Mouse (Mus musculus): ENCODE measurements at regions not wholly inside any gene's neighbourhood (a gene's known extent, or its start where the extent isn't known, plus 50 kb on each side); places are given as distances from the start of the nearest gene placed in this dataset.

- DNase-seq, result no peak
Measured at GRCm38 (mm10) chr8:78877423-78877822, 56.5 kb upstream of the Lsm6 start.

GRCm38 (mm10) chr8:78889708-78890107 is 68.8 kb upstream of the Lsm6 start:
- no peak for DNase-seq

DNA sequence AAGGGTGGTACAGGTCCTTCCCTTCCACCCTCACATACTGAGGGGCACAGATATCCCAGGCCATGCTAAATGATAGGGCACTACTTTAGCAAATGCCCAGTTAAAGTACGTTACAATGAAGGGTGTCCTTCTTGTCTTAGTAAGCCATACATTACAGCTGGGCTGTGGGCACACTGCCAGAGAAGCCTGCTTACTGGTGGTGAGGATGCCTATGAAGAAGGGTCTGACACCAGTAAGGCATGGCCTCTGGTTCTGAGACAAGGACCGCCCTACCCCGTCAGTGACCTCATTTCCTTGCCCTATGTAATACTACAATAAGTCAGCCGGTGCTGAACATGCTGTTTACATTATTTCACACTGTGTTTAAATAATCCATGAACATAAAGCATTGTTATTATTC is 69.6 kb upstream of the Lsm6 start:
- no peak for DNase-seq

- peak; percentile 43 for DNase-seq
Measured at GRCm38 (mm10) chr8:78899887-78900286, 78.9 kb upstream of the Lsm6 start.

DNA sequence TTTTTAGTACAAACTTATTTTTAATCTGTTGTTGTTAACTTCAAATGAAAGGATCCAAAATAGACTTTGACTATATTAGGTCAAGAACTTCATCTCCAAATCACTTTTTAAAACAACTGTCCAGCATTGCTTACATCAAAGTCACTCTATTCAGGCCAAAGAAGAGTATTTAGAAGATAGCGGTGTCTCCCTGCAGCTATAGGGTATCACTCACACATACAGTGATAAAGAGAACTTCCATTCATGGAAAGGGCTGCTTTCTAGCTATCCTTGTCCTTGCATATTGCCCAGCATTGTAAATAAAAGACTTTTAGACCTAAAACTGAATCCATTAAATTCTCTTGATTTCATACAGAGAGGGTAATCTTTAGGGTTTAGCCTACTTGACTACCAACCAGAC is 82.1 kb upstream of the Lsm6 start:
- DNase-seq, result no peak

DNA sequence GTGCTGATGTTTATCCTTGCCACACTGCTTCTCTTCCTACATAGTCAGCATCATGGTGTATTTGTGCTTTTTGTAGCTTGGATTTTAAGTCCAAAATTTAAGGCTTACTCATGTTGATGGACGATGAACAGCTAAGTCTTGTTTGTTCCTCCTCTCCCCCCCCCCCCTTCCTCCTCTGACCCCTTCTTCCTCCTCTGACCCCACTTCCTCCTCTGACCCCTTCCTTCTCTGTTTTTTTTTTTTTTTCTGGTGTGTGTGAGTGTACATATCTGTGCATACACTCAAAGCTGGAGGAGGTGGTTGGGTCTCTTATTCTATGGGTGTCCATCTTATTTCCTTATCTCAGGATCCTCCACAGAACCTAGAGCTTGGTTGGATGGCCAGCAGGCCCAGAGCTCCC is 87.0 kb upstream of the Lsm6 start:
- DNase-seq, result no peak

- DNase-seq, result no peak
Measured at GRCm38 (mm10) chr8:78911288-78911873, 90.4 kb upstream of the Lsm6 start.

DNA sequence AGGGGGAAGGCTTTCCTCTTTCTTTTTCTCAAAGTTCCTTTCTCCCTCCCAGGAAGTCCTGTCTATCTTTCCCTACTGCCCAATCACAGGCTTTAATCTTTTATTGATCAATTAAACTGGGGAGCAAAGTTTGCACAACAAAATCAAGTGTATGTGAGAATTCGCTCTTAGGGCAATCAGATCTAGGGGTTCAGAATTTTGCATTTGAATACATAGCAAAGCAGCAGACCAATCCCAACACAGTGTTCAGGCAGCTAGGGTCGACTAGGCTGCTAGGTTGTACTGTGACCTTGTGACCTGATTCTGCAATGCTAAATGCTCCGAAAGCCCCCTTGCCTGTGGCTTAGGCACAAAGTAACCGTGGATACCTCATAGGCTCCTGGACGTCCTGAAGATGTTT is 91.5 kb upstream of the Lsm6 start:
- no peak for DNase-seq

DNA sequence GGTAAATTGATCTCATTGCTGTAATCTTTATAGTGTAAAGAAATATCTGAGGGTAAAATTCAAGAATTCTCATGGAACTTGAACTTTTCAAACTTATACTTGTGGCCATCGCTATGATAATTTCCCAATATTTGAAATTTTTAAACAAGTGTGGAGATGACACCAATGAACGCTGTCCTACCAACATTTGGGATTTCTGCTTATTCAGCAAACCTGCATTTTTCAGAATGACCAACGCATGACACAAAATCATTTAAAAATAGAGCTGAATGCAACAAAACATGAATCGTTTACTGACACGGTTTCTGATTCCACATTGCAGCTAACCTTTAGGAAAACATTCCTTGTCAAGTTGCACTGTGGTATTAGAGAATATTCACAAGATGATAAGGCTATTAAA is 92.9 kb upstream of the Lsm6 start:
- DNase-seq, result no peak

DNA sequence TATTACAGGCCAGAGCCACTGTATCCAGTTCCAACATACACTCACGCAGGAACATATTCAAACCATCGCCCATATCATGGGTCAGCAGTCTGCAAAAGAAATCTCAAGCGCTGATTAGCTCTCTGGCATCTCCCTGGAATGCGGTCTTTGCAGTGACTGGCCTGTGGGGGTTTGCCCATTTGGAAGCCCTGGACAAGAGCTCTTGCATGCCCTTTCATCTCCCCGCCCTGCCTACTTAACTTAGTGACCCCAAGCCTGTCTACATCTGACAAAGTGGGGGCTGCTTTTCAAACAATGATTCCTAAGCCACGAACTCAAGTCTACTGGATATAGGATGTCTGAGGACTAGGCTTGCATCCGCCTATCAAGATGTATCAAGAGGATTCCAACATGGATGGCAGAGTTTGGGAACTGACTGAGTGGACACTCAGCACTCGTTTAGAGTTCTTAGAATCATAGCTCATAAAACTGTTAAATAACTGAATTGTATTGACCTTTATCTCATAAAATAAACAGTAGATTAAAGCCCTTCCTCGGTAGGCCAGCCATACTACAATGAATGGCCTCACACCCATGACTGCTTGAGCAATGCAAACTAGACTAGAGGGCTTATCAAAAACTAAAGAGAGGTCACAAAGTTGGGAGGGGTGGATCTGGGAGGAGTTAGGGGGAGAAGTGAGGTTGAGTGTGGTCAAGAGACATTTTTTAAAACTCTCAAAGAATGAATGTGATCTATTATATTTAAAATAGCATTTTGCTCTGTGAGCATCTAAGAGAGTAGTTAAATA is 97.4 kb upstream of the Zfp827 start:
- DNase-seq, result no peak

DNA sequence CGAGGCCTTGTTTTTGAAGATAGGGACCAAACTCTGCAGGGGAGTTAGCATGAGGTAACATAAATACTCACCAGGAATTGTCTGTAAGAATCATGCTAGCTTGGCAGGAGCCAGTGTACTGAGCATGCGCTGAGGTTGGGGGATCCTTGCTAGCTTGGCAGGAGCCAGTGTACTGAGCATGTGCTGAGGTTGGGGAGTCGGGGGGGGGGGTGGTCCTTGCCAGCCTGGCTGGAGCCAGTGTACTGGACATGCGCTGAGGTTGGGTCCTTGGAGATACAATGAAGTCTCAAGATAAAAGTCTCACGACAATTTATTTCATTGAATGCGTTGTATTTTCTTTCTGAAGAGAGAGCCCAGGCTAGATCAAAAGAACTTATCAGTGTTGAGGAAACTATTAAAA is 96.2 kb upstream of the Zfp827 start:
- DNase-seq, result no peak

GRCm38 (mm10) chr8:78940049-78940448 is 88.2 kb upstream of the Zfp827 start:
- no peak for DNase-seq

GRCm38 (mm10) chr8:78941558-78941957 is 86.7 kb upstream of the Zfp827 start:
- DNase-seq, result no peak

DNA sequence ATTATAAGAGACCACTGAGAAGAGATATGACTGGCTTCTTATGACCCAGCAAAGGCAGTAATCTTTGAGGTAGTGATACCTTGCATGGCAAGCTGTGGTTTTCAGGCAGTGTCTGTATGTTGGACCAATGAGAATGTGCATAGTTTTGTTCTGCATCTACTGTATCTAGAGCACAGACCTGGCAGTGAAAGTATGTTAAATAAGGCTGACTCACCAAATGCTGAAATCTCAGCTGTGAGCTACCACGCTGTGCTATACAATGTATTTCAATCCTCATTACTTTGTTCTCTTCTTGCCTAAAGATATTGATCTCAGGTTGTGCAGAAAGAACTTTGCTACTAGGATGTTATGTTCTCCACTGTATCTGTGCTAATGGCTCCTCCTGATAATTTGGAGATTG is 83.9 kb upstream of the Zfp827 start:
- DNase-seq, result no peak

GRCm38 (mm10) chr8:78945607-78946006 is 82.6 kb upstream of the Zfp827 start:
- no peak for DNase-seq

DNA sequence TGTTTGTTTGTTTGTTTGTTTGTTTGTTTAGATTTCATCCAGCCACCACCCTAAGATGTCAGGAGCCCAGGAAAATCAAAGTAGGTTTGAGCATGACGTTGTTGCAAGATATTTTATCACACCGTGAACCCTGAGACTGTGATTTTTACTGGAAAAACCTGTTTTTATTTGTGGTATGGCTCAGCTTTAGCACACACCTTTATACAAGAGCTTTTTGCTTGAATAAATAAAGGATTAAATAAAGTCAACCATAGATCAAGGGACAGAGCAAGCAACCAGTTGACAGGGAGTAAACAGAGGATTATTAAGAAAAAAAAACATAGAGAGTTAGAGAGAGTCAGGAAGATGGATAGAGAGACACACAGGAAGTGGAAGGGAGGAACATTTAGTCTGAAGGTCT is 82.2 kb upstream of the Zfp827 start:
- DNase-seq, result no peak

- DNase-seq, result no peak
Measured at GRCm38 (mm10) chr8:78975034-78975433, 53.2 kb upstream of the Zfp827 start.

Data from right cerebral cortex, postnatal 25 days (tissue).